Mouse (Mus musculus): ENCODE measurements around the gene Rps19bp1. TPM values are rescaled to one million over a fixed set of nuclear protein-coding genes. Genes with fewer than 3 reads are reported as not detected.

Rps19bp1 gene
- total and polyA plus RNA-seq, 2 experiments from 2014 or later, result 29.0 to 78.4 TPM

- no peak for DNase-seq (ENCODE audit: low spot score)
- no peak for TF ChIP-seq CTCF (IDR thresholded peaks at IDR 0.05; ENCODE audit: low read depth)
- no peak for ATAC-seq
- no peak overlapping the region for H3K9ac ChIP-seq (replicated peaks; ENCODE audit: low read length)
- H3K4me1 ChIP-seq (ENCODE audit: insufficient read depth, low read length), result no peaks in the 10 kb centered on the region
- H3K9me3 ChIP-seq (ENCODE audit: low read length), result no peaks in the 10 kb centered on the region
- no peak overlapping the region for H3K4me2 ChIP-seq (ENCODE audit: low read depth, low read length)
- H3K4me3 ChIP-seq (ENCODE audit: low read length), result no peak overlapping the region
- 73% methylated on average over 4 of the region's 4 CpGs for WGBS
- H3K27me3 ChIP-seq (ENCODE audit: insufficient read depth, low read length), result no peaks in the 10 kb centered on the region
- H3K36me3 ChIP-seq (ENCODE audit: insufficient read depth, low read length), result no peaks in the 10 kb centered on the region
- H3K27ac ChIP-seq, result no peak overlapping the region
These were observed 44.1 kb downstream of the Rps19bp1 start for GRCm38 (mm10) chr15:80219705-80220657.

- H3K4me2 ChIP-seq (ENCODE audit: low read depth, low read length), result no peak overlapping the region
These were observed 44.9 kb downstream of the Rps19bp1 start for GRCm38 (mm10) chr15:80219211-80219610.

GRCm38 (mm10) chr15:80217476-80217875, 46.6 kb downstream of the Rps19bp1 start:
- DNase-seq (ENCODE audit: low spot score), result no peak
- ATAC-seq, result no peak
- WGBS, result 87% methylated on average over 10 of the region's 10 CpGs
- Histone ChIP-seq H3K27me3 (ENCODE audit: insufficient read depth, low read length) (no peaks in the 10 kb centered on the region), H3K9me3 (ENCODE audit: low read length) (no peaks in the 10 kb centered on the region), H3K36me3 (ENCODE audit: insufficient read depth, low read length) (peaks cover 10% of the 10 kb centered on the region; the same call in 1 of the 2 replicates), H3K9ac (replicated peaks; ENCODE audit: low read length) (no peak overlapping the region), H3K4me2 (ENCODE audit: low read depth, low read length) (no peak overlapping the region), H3K27ac (no peak overlapping the region), H3K4me3 (ENCODE audit: low read length) (no peak overlapping the region), H3K4me1 (ENCODE audit: insufficient read depth, low read length) (no peaks in the 10 kb centered on the region)
- no peak for TF ChIP-seq CTCF (IDR thresholded peaks at IDR 0.05; ENCODE audit: low read depth)

More at GRCm38 (mm10) chr15:80219211-80219610, 44.9 kb downstream of the Rps19bp1 start:
- H3K27me3 ChIP-seq (ENCODE audit: insufficient read depth, low read length), result no peaks in the 10 kb centered on the region
- no peak for TF ChIP-seq CTCF (IDR thresholded peaks at IDR 0.05; ENCODE audit: low read depth)
- WGBS, result 53% methylated on average over 14 of the region's 14 CpGs
- H3K27ac ChIP-seq, result no peak overlapping the region
- ATAC-seq (no peak), DNase-seq (ENCODE audit: low spot score) (no peak)
- no peaks in the 10 kb centered on the region for H3K4me1 ChIP-seq (ENCODE audit: insufficient read depth, low read length)
- no peak overlapping the region for H3K9ac ChIP-seq (replicated peaks; ENCODE audit: low read length)
- H3K36me3 ChIP-seq (ENCODE audit: insufficient read depth, low read length), result no peaks in the 10 kb centered on the region
- H3K9me3 ChIP-seq (ENCODE audit: low read length), result no peaks in the 10 kb centered on the region
- H3K4me3 ChIP-seq (ENCODE audit: low read length), result no peak overlapping the region

GRCm38 (mm10) chr15:80216480-80216820, 47.7 kb downstream of the Rps19bp1 start:
- no peaks in the 10 kb centered on the region for H3K4me1 ChIP-seq (ENCODE audit: insufficient read depth, low read length)
- no peak overlapping the region for H3K9ac ChIP-seq (replicated peaks; ENCODE audit: low read length)
- WGBS, result 69% methylated on average over 9 of the region's 9 CpGs
- H3K4me3 ChIP-seq (ENCODE audit: low read length), result no peak overlapping the region
- no peak overlapping the region for H3K4me2 ChIP-seq (ENCODE audit: low read depth, low read length)
- peaks cover 21% of the 10 kb centered on the region for H3K36me3 ChIP-seq (ENCODE audit: insufficient read depth, low read length)
- no peak overlapping the region for H3K27ac ChIP-seq
- no peak for TF ChIP-seq CTCF (IDR thresholded peaks at IDR 0.05; ENCODE audit: low read depth)
- no peak for ATAC-seq
- DNase-seq (ENCODE audit: low spot score), result no peak
- no peaks in the 10 kb centered on the region for H3K27me3 ChIP-seq (ENCODE audit: insufficient read depth, low read length)
- no peaks in the 10 kb centered on the region for H3K9me3 ChIP-seq (ENCODE audit: low read length)

- DNase-seq (ENCODE audit: low spot score) (peak; percentile 62), ATAC-seq (peak; percentile 56; the same call in 1 of the 2 replicates)
- H3K9ac ChIP-seq (replicated peaks; ENCODE audit: low read length), result no peak overlapping the region
- no peak overlapping the region for H3K4me3 ChIP-seq (ENCODE audit: low read length)
- TF ChIP-seq CTCF (IDR thresholded peaks at IDR 0.05; ENCODE audit: low read depth), result peak; percentile 60
- 21% methylated on average over 10 of the region's 10 CpGs for WGBS
- no peak overlapping the region for H3K4me2 ChIP-seq (ENCODE audit: low read depth, low read length)
- H3K36me3 ChIP-seq (ENCODE audit: insufficient read depth, low read length), result peaks cover 25% of the 10 kb centered on the region
- H3K27me3 ChIP-seq (ENCODE audit: insufficient read depth, low read length), result no peaks in the 10 kb centered on the region
- no peak overlapping the region; the same call in 1 of the 2 replicates for H3K27ac ChIP-seq
- no peaks in the 10 kb centered on the region for H3K4me1 ChIP-seq (ENCODE audit: insufficient read depth, low read length)
- H3K9me3 ChIP-seq (ENCODE audit: low read length), result no peaks in the 10 kb centered on the region
These were observed 48.2 kb downstream of the Rps19bp1 start for GRCm38 (mm10) chr15:80215716-80216479.

GRCm38 (mm10) chr15:80213688-80214087, 50.4 kb downstream of the Rps19bp1 start:
- H3K27me3 ChIP-seq (ENCODE audit: insufficient read depth, low read length), result no peaks in the 10 kb centered on the region
- TF ChIP-seq CTCF (IDR thresholded peaks at IDR 0.05; ENCODE audit: low read depth), result no peak

More at GRCm38 (mm10) chr15:80213688-80214087, 50.4 kb downstream of the Rps19bp1 start:
- H3K36me3 ChIP-seq (ENCODE audit: insufficient read depth, low read length), result peaks cover 25% of the 10 kb centered on the region
- H3K9ac ChIP-seq (replicated peaks; ENCODE audit: low read length), result no peak overlapping the region
- no peak overlapping the region for H3K27ac ChIP-seq
- no peaks in the 10 kb centered on the region for H3K9me3 ChIP-seq (ENCODE audit: low read length)
- no peak overlapping the region for H3K4me2 ChIP-seq (ENCODE audit: low read depth, low read length)
- DNase-seq (ENCODE audit: low spot score) (no peak), ATAC-seq (no peak)
- H3K4me1 ChIP-seq (ENCODE audit: insufficient read depth, low read length), result no peaks in the 10 kb centered on the region
- H3K4me3 ChIP-seq (ENCODE audit: low read length), result no peak overlapping the region

Other genes with a start within 250 kb of the Rps19bp1 start
- 31.0 and 33.4 TPM in 2 replicates for gene Pdgfb, start 249.3 kb downstream of the Rps19bp1 start, total RNA-seq (2014; rRNA removed)
- gene Pdgfb, start 249.3 kb downstream of the Rps19bp1 start, polyA plus RNA-seq (2015; fragmentation: Nextera tagmentation; extraction: Ambion mirVana), result 8.3 and 9.5 TPM in 2 replicates
- gene Syngr1, start 173.0 kb downstream of the Rps19bp1 start, total RNA-seq (2014; rRNA removed), result 155 and 157 TPM in 2 replicates
- gene Syngr1, start 173.0 kb downstream of the Rps19bp1 start, polyA plus RNA-seq (2015; fragmentation: Nextera tagmentation; extraction: Ambion mirVana), result 73.4 and 78.6 TPM in 2 replicates
- gene Rpl3, start 172.4 kb downstream of the Rps19bp1 start, total RNA-seq (2014; rRNA removed), result 599 and 600 TPM in 2 replicates
- 527 and 544 TPM in 2 replicates for gene Rpl3, start 172.4 kb downstream of the Rps19bp1 start, polyA plus RNA-seq (2015; fragmentation: Nextera tagmentation; extraction: Ambion mirVana)
- 55.0 and 58.6 TPM in 2 replicates for gene Tab1, start 131.2 kb downstream of the Rps19bp1 start, total RNA-seq (2014; rRNA removed)
- 26.5 and 27.9 TPM in 2 replicates for gene Tab1, start 131.2 kb downstream of the Rps19bp1 start, polyA plus RNA-seq (2015; fragmentation: Nextera tagmentation; extraction: Ambion mirVana)
- 99.6 and 106 TPM in 2 replicates for gene Mgat3, start 90.6 kb downstream of the Rps19bp1 start, total RNA-seq (2014; rRNA removed)
- gene Mgat3, start 90.6 kb downstream of the Rps19bp1 start, polyA plus RNA-seq (2015; fragmentation: Nextera tagmentation; extraction: Ambion mirVana), result 13.2 and 13.5 TPM in 2 replicates
- gene Mief1, start 30.3 kb downstream of the Rps19bp1 start, total RNA-seq (2014; rRNA removed), result 46.3 and 51.1 TPM in 2 replicates
- gene Mief1, start 30.3 kb downstream of the Rps19bp1 start, polyA plus RNA-seq (2015; fragmentation: Nextera tagmentation; extraction: Ambion mirVana), result 20.3 and 22.0 TPM in 2 replicates
- gene AC140267.1, start 28.5 kb downstream of the Rps19bp1 start, total RNA-seq (2014; rRNA removed), result not detected in 2 replicates
- not detected in 2 replicates for gene AC140267.1, start 28.5 kb downstream of the Rps19bp1 start, polyA plus RNA-seq (2015; fragmentation: Nextera tagmentation; extraction: Ambion mirVana)
- 140 and 157 TPM in 2 replicates for gene Atf4, start 9.1 kb downstream of the Rps19bp1 start, total RNA-seq (2014; rRNA removed)
- gene Atf4, start 9.1 kb downstream of the Rps19bp1 start, polyA plus RNA-seq (2015; fragmentation: Nextera tagmentation; extraction: Ambion mirVana), result 104 and 109 TPM in 2 replicates
- gene Cacna1i, start 22.9 kb upstream of the Rps19bp1 start, total RNA-seq (2014; rRNA removed), result 10.8 and 14.0 TPM in 2 replicates
- gene Cacna1i, start 22.9 kb upstream of the Rps19bp1 start, polyA plus RNA-seq (2015; fragmentation: Nextera tagmentation; extraction: Ambion mirVana), result 0.47 and 0.50 TPM in 2 replicates

All from hindbrain, postnatal 0 days (tissue).